ENCODE assay signal across 8 mouse cellular contexts in the genomic region with DNA sequence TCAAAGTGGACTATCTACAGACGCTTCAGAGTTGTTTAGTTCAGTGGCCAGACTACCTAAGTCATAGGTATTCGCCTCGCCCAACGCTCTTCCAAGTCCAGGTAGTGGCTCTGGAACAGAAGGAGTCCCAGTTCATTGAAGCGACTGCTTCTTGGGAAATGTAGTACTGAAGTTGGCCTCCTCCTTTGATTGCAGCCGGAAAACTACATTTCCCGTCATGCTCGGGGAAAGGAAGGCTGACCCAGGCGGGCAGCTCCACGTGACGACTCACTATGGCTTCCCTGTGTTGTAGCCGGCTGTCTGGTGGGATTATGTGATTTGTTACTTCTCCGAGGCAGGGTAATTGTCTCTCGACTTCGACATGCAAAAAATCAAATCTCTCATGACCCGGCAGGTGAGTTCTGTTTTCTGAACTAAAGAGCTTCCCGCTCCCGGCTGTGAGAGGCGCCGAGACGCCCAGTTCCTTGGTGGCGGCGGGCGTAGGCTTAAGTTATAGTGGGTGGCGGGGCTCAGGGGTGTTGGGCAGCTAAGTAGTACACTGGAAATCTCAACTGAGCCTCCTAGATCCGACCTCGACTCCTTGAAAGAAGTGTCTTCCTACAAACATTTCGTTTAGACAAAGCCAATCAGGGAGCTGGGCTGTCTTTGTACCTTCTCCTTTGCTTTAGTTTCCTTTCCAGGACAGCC. TPM values are rescaled to one million over a fixed set of nuclear protein-coding genes. Genes with fewer than 3 reads are reported as not detected.
DNase-seq lines count a peak whose midpoint lies in the region; ATAC-seq and TF ChIP-seq lines count a peak whose summit lies in the region.

Hepacam2 (minus strand) TSS at position 137 of the 687 bp plus-strand sequence.
Vps50 (plus strand) TSS at position 221 of the 687 bp plus-strand sequence.

- peak within 1 kb of the TSS; percentile 81 for H3K4me3 ChIP-seq in forebrain, embryonic 10.5 days
- H3K4me3 ChIP-seq in heart, embryonic 15.5 days: peak within 1 kb of the TSS; percentile 91
- H3K4me3 ChIP-seq in liver, embryonic 14.5 days (ENCODE audit: insufficient read depth in 1 of 2, low read depth in 2 of 2, low read length in 2 of 2): peak within 1 kb of the TSS; percentile 70 to 99
- H3K4me3 ChIP-seq in neural tube, embryonic 11.5 days (ENCODE audit: low read depth, low read length): peak within 1 kb of the TSS; percentile 62
- peak within 1 kb of the TSS; percentile 52 for H3K4me3 ChIP-seq in stomach, postnatal 0 days (ENCODE audit: low read depth, low read length)

- no peaks in the 10 kb centered on the region for H3K27me3 ChIP-seq in forebrain, embryonic 10.5 days (ENCODE audit: poor library complexity, severe bottlenecking)
- H3K27me3 ChIP-seq in heart, embryonic 15.5 days: peaks cover 4% of the 10 kb centered on the region; the same call in 1 of the 2 replicates
- H3K27me3 ChIP-seq in liver, embryonic 14.5 days (ENCODE audit: control insufficient read depth, insufficient read depth, low read length): no peaks in the 10 kb centered on the region
- no peaks in the 10 kb centered on the region for H3K27me3 ChIP-seq in neural tube, embryonic 11.5 days (ENCODE audit: control insufficient read depth, insufficient read depth, low read length)
- H3K27me3 ChIP-seq in stomach, postnatal 0 days (ENCODE audit: control insufficient read depth, insufficient read depth, low read length): no peaks in the 10 kb centered on the region

- no peaks in the 10 kb centered on the region for H3K36me3 ChIP-seq in forebrain, embryonic 10.5 days (replicated peaks)
- no peaks in the 10 kb centered on the region for H3K36me3 ChIP-seq in heart, embryonic 15.5 days
- no peaks in the 10 kb centered on the region for H3K36me3 ChIP-seq in liver, embryonic 14.5 days (replicated peaks; ENCODE audit: control insufficient read depth, insufficient read depth, low read depth)
- no peaks in the 10 kb centered on the region for H3K36me3 ChIP-seq in neural tube, embryonic 11.5 days (ENCODE audit: control insufficient read depth, insufficient read depth, low read length)
- no peaks in the 10 kb centered on the region for H3K36me3 ChIP-seq in stomach, postnatal 0 days (ENCODE audit: control insufficient read depth, insufficient read depth, low read length)

- peaks cover 15% of the 10 kb centered on the region for H3K4me1 ChIP-seq in forebrain, embryonic 10.5 days
- H3K4me1 ChIP-seq in heart, embryonic 15.5 days (replicated peaks): peaks cover 7% of the 10 kb centered on the region; the same call in 1 of the 2 replicates
- peaks cover 0 to 9% of the 10 kb centered on the region in 2 experiments; a peak in 2 of 4 replicates for H3K4me1 ChIP-seq in liver, embryonic 14.5 days (replicated peaks; ENCODE audit: control insufficient read depth in 2 of 2, insufficient read depth in 2 of 2, low read length in 1 of 2)
- H3K4me1 ChIP-seq in neural tube, embryonic 11.5 days (ENCODE audit: control insufficient read depth, insufficient read depth, low read length): no peaks in the 10 kb centered on the region; the same call in 1 of the 2 replicates
- H3K4me1 ChIP-seq in stomach, postnatal 0 days (replicated peaks; ENCODE audit: control insufficient read depth, insufficient read depth): no peaks in the 10 kb centered on the region

- H3K9me3 ChIP-seq in forebrain, embryonic 10.5 days: no peaks in the 10 kb centered on the region
- no peaks in the 10 kb centered on the region for H3K9me3 ChIP-seq in heart, embryonic 15.5 days (replicated peaks)
- no peaks in the 10 kb centered on the region for H3K9me3 ChIP-seq in liver, embryonic 14.5 days (ENCODE audit: control insufficient read depth, low read length)
- no peaks in the 10 kb centered on the region for H3K9me3 ChIP-seq in neural tube, embryonic 11.5 days (ENCODE audit: control insufficient read depth, low read length)
- H3K9me3 ChIP-seq in stomach, postnatal 0 days (ENCODE audit: control insufficient read depth, low read length): no peaks in the 10 kb centered on the region

- peak; percentile 74 to 83 for DNase-seq in CD8-positive naive resting alpha-beta T cell, adult 2 months (ENCODE audit: low read depth in 2 of 2, low spot score in 2 of 2)
- peak; percentile 75 for DNase-seq in c-Kit-positive CD71-negative TER-119-negative erythroid progenitor cells, embryonic 14.5 days (ENCODE audit: low read depth)
- DNase-seq in forebrain, embryonic 10.5 days (ENCODE audit: extremely low spot score, low spot score): peak; percentile 77
- DNase-seq in kidney, postnatal 25 days: peak; percentile 94 to 95
- DNase-seq in liver, embryonic 14.5 days (ENCODE audit: low read depth in 3 of 3, low spot score in 3 of 3): peak; percentile 79 to 82 (median 81)
- peak; percentile 90 for DNase-seq in neural tube, embryonic 11.5 days (ENCODE audit: low spot score)
- peak; percentile 91 for DNase-seq in stomach, postnatal 0 days (ENCODE audit: low spot score)

- peak; percentile 99 for ATAC-seq in heart, embryonic 15.5 days (replicated peaks; ENCODE audit: insufficient number of reproducible peaks, insufficient read depth, low FRiP score, low read depth)
- peak; percentile 97 for ATAC-seq in liver, embryonic 14.5 days (ENCODE audit: insufficient read depth)
- ATAC-seq in neural tube, embryonic 11.5 days (ENCODE audit: insufficient read depth, low FRiP score, low TSS enrichment): peak; percentile 99
- peak; percentile 99 for ATAC-seq in stomach, postnatal 0 days (ENCODE audit: low FRiP score, low TSS enrichment)

- H3K4me2 ChIP-seq in heart, embryonic 15.5 days: peak within 1 kb of the TSS; percentile 91
- H3K4me2 ChIP-seq in liver, embryonic 14.5 days (ENCODE audit: low read depth): peak within 1 kb of the TSS; percentile 68
- H3K4me2 ChIP-seq in neural tube, embryonic 11.5 days (ENCODE audit: low read depth): peak within 1 kb of the TSS; percentile 59
- peak within 1 kb of the TSS; percentile 76 for H3K4me2 ChIP-seq in stomach, postnatal 0 days (replicated peaks; ENCODE audit: low read depth)

- TF ChIP-seq CTCF in liver, embryonic 14.5 days (IDR thresholded peaks at IDR 0.05; ENCODE audit: low read depth): no peak
- no peak for TF ChIP-seq CTCF in stomach, postnatal 0 days (IDR thresholded peaks at IDR 0.05; ENCODE audit: low read depth)

- H3K9ac ChIP-seq in heart, embryonic 15.5 days: peak within 1 kb of the TSS; percentile 67
- peak within 1 kb of the TSS; percentile 69 for H3K9ac ChIP-seq in liver, embryonic 14.5 days (replicated peaks)
- H3K9ac ChIP-seq in neural tube, embryonic 11.5 days (ENCODE audit: low read length): peak within 1 kb of the TSS; percentile 65
- H3K9ac ChIP-seq in stomach, postnatal 0 days (ENCODE audit: low read length): peak within 1 kb of the TSS; percentile 50

- TF ChIP-seq EP300 in liver, embryonic 14.5 days (IDR thresholded peaks at IDR 0.05; ENCODE audit: low read depth): no peak
- no peak for TF ChIP-seq EP300 in stomach, postnatal 0 days (optimal IDR thresholded peaks at IDR 0.05)

- under 1% methylated on average over 28 of the region's 28 CpGs for whole genome bisulfite sequencing in forebrain, embryonic 10.5 days
- under 1% methylated on average over 28 of the region's 28 CpGs for WGBS in heart, embryonic 15.5 days
- 1% methylated on average over 28 of the region's 28 CpGs for WGBS in liver, embryonic 14.5 days (ENCODE audit: insufficient replicate concordance)
- WGBS in neural tube, embryonic 11.5 days: 1% methylated on average over 28 of the region's 28 CpGs
- under 1% methylated on average over 28 of the region's 28 CpGs for WGBS in stomach, postnatal 0 days

- H3K27ac ChIP-seq in forebrain, embryonic 10.5 days: peak within 1 kb of the TSS; percentile 79
- no peak within 1 kb of the TSS for H3K27ac ChIP-seq in heart, embryonic 15.5 days
- no peak within 1 kb of the TSS for H3K27ac ChIP-seq in liver, embryonic 14.5 days
- no peak within 1 kb of the TSS for H3K27ac ChIP-seq in neural tube, embryonic 11.5 days (ENCODE audit: low read depth, low read length)
- H3K27ac ChIP-seq in stomach, postnatal 0 days (replicated peaks): no peak within 1 kb of the TSS

RNA-seq across cellular contexts. Expression of gene Hepacam2, which starts in this region (rescaled TPM):
- polyA plus RNA-seq in forebrain, embryonic 10.5 days (2016; fragmentation: Nextera tagmentation; extraction: Ambion mirVana): 0.58 and 0.77 TPM in 2 replicates
- polyA plus RNA-seq in heart, embryonic 15.5 days (2015; fragmentation: Nextera tagmentation; extraction: Ambion mirVana): 0.08 and 0.28 TPM in 2 replicates
- polyA plus RNA-seq in liver, embryonic 14.5 days (2012; rRNA removed): 0.03 and 0.06 TPM in 2 replicates
- polyA plus RNA-seq in liver, embryonic 14.5 days (2014; fragmentation: Nextera tagmentation; extraction: Ambion mirVana): not detected in 2 replicates
- polyA plus RNA-seq in neural tube, embryonic 11.5 days (2014; fragmentation: Nextera tagmentation; extraction: Ambion mirVana): 0.73 and 1.8 TPM in 2 replicates
- 1.3 and 1.4 TPM in 2 replicates for polyA plus RNA-seq in stomach, postnatal 0 days (2015; fragmentation: Nextera tagmentation; extraction: Ambion mirVana)

RNA-seq across cellular contexts. Expression of gene Vps50, which starts in this region (rescaled TPM):
- 35.1 and 37.2 TPM in 2 replicates for polyA plus RNA-seq in forebrain, embryonic 10.5 days (2016; fragmentation: Nextera tagmentation; extraction: Ambion mirVana)
- polyA plus RNA-seq in heart, embryonic 15.5 days (2015; fragmentation: Nextera tagmentation; extraction: Ambion mirVana): 17.1 and 20.4 TPM in 2 replicates
- 3.2 and 4.4 TPM in 2 replicates for polyA plus RNA-seq in liver, embryonic 14.5 days (2012; rRNA removed)
- 10.7 and 11.8 TPM in 2 replicates for polyA plus RNA-seq in liver, embryonic 14.5 days (2014; fragmentation: Nextera tagmentation; extraction: Ambion mirVana)
- 41.7 and 41.8 TPM in 2 replicates for polyA plus RNA-seq in neural tube, embryonic 11.5 days (2014; fragmentation: Nextera tagmentation; extraction: Ambion mirVana)
- polyA plus RNA-seq in stomach, postnatal 0 days (2015; fragmentation: Nextera tagmentation; extraction: Ambion mirVana): 14.4 and 15.3 TPM in 2 replicates
